Mouse (Mus musculus) myocyte (in vitro differentiated cells): Measurements from ENCODE around the gene Zfp324.

Experiments used
- E2F4 ChIP-seq: IDR thresholded peaks from one replicate; pipeline ENCODE4 v1.6.1; 2011; ENCODE audit warnings: mild to moderate bottlenecking, control low read depth, moderate library complexity; ENCODE audit not compliant: insufficient read depth
- MYOD1 ChIP-seq, 3 experiments: IDR thresholded peaks; one replicate each; pipeline ENCODE4 v1.6.1; 2011; ENCODE audit warnings: control low read depth in 2 of 3, low read depth in 2 of 3, mild to moderate bottlenecking in 2 of 3, moderate library complexity in 1 of 3; ENCODE audit not compliant: insufficient read length in 2 of 3, control insufficient read depth in 1 of 3
- MYOG ChIP-seq, 3 experiments: IDR thresholded peaks; one replicate each; pipeline ENCODE4 v1.6.1; 2011; ENCODE audit warnings: control low read depth in 2 of 3, low read depth in 2 of 3, mild to moderate bottlenecking in 2 of 3; ENCODE audit not compliant: insufficient read length in 2 of 3, control insufficient read depth in 1 of 3, insufficient read depth in 1 of 3
- POLR2A ChIP-seq: IDR thresholded peaks from one replicate; pipeline ENCODE4 v1.6.1; 2011; ENCODE audit warnings: low read depth, mild to moderate bottlenecking, control low read depth, moderate library complexity; ENCODE audit not compliant: insufficient read length
- POLR2AphosphoS2 ChIP-seq: IDR thresholded peaks from one replicate; pipeline ENCODE4 v1.6.1; 2011; ENCODE audit warnings: low read depth, control low read depth; ENCODE audit not compliant: insufficient read length
- TCF3 ChIP-seq: IDR thresholded peaks from one replicate; pipeline ENCODE4 v1.6.1; 2011; ENCODE audit warnings: low read depth, control low read depth; ENCODE audit not compliant: insufficient read length

GRCm38 (mm10) chr7:13022773-13023535 is 57.3 kb downstream of the Zfp324 start:
- peak; percentile 44 for TF ChIP-seq POLR2A
- no peak for TF ChIP-seq POLR2AphosphoS2
- TF ChIP-seq E2F4 = no peak
- TF ChIP-seq MYOD1 (IDR thresholded peaks at IDR 0.05; ENCODE audit: control insufficient read depth in 1 of 3, insufficient read length in 2 of 3, low read depth in 2 of 3) = peak in 2 of 3 experiments; percentile 36 to 61
- TF ChIP-seq TCF3 = no peak
- TF ChIP-seq MYOG (IDR thresholded peaks at IDR 0.05; ENCODE audit: control insufficient read depth in 1 of 3, insufficient read depth in 1 of 3, insufficient read length in 2 of 3, low read depth in 2 of 3) = peak in 1 of 3 experiments; percentile 26
